Mouse (Mus musculus) left cerebral cortex, adult 11 months (tissue): ENCODE results near the gene Cyp2u1.

Source experiments
- DNase-seq: peaks from one replicate; pipeline ENCODE4 v3.0.0; 2022; ENCODE audit warnings: low spot score

The Cyp2u1 gene

DNA sequence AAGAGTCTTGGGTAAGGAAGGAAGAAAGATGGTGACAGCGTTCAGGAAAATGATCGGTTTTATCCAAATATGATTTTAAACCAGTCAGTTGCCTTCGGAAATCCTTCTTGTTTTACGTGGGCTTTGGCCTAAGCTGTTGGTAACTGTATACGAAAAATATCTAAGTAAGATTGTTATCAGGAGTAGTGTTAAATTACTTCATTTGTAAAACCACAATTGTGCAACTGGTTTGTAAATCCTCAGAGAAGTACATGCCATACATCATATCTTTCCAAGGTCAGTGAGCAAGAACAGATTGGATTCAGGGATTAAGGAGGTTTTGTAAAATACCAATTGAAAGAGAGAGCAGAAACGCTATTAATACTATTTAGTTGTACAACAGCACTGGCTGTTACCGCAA, 3.2 kb upstream of the Cyp2u1 start:
- DNase-seq: no peak

GRCm38 (mm10) chr3:131303320-131303714, 290 bp upstream of the Cyp2u1 start:
- DNase-seq: no peak

- no peak for DNase-seq
Observed at GRCm38 (mm10) chr3:131299908-131300307, 3.1 kb downstream of the Cyp2u1 start.

DNA sequence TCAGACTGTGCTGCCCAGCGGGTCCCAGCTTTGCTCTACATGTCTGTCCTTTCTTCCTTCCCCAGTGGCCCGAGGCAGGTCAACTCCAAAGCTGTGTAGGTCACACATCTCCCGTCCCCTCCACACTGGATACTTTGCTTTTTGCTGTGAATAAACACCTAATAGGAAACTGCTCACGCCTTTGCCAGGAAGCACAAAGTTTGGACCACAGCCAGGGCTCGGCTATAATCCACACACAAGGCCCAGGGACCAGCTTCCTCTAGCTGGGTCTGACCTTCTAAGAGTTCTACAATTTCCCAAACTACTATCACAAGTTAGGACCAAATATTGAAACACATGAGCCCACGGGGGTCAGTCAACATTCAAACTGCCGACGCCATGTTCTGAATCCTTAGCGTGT, 3.9 kb downstream of the Cyp2u1 start:
- no peak for DNase-seq

GRCm38 (mm10) chr3:131296893-131297292, 6.1 kb downstream of the Cyp2u1 start:
- no peak for DNase-seq

GRCm38 (mm10) chr3:131295513-131296200, 7.4 kb downstream of the Cyp2u1 start:
- DNase-seq: no peak

DNA sequence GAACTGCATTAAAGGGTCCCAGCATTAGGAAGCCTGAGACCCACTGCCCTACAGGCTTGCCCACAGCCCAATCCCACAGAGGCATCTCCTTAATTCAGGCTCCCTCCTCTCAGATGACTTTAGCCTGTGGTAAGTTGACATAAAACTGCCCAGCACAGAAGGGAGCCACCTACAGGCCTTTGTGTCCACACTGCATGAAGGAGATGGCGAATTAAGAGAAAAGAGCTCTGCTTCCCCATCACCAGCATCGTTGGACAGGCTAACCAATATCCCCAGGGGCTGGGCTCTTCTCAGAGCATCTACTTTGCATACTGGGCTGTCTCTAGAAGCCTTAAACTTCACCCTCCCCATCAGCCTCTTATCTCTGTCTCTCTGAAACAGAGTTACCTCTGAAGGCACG, 8.5 kb downstream of the Cyp2u1 start:
- DNase-seq: no peak

DNA sequence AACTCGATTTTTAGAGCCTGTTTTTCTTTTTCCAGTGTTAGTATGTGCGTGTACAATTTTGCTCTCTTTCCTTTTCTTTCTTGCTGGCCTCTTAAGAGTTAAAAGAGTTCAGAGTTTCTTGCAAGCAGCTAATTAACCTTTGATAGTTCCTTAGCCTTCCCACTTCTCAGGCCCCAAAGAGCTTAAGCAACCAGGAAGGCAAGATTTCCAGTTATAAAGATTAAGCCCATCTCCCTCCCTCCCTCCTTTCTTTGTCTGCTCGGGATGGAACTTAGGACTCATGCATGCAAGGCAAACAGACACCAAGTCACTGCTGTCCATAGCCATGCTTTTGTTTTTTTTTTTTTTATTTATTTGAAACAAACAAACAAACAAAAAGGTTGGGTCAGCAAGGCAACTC, 10.1 kb downstream of the Cyp2u1 start:
- no peak for DNase-seq

GRCm38 (mm10) chr3:131292349-131292748, 10.7 kb downstream of the Cyp2u1 start:
- no peak for DNase-seq

DNA sequence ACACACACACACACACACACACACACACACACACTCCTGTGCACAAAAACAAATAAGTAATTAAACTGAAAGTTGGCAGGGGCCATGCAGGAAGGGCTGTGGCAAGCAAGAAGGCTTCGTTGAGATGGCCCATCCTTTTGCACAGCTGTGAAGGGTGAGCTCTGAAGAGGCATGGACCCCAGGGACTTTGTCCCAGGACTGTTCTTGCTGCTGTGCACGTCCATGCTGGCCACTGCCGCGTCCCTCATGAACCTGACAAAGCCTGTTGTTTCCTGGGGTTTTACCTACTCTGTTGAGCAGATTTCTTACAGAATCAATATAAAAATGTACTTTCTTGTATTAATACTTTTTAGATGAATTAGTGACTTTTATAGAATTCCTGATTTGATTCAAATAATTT, 11.1 kb downstream of the Cyp2u1 start:
- DNase-seq: no peak

- DNase-seq: no peak
Observed at GRCm38 (mm10) chr3:131274151-131274550, 28.9 kb downstream of the Cyp2u1 start.

DNA sequence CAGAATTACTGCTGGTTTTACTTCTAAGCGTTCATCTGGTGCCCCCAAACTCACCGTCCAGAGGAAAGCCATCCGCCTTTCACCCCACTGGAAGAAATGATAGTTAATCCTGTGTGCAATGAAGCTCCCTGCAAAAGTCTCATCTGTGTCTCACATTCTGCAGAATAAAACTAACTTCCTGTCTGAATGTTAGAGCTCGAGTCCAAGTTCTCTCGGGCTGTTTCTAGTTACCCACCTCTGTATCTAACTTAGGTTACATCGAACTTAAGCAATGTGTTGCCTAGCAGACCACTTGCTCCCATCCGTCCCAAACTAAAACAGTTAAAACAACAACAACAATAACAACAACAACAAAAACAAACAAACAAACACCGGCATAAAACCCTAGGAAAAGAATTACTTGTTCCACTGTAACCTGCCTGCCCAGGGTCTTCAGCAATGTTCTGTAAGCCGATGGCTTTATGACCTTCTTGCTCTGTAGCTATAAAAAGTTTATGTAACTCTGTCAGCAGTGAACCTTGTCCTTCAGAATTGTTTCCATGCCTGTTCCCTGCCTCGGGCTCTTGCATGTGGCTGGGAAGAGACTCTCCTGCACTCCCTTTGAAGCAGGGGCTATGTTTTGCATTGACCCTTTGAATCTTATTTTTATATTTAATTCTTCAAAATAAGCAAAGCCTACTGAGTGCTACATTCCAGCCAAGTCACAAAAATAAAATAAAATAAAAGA, 30.5 kb downstream of the Cyp2u1 start:
- DNase-seq: no peak

DNA sequence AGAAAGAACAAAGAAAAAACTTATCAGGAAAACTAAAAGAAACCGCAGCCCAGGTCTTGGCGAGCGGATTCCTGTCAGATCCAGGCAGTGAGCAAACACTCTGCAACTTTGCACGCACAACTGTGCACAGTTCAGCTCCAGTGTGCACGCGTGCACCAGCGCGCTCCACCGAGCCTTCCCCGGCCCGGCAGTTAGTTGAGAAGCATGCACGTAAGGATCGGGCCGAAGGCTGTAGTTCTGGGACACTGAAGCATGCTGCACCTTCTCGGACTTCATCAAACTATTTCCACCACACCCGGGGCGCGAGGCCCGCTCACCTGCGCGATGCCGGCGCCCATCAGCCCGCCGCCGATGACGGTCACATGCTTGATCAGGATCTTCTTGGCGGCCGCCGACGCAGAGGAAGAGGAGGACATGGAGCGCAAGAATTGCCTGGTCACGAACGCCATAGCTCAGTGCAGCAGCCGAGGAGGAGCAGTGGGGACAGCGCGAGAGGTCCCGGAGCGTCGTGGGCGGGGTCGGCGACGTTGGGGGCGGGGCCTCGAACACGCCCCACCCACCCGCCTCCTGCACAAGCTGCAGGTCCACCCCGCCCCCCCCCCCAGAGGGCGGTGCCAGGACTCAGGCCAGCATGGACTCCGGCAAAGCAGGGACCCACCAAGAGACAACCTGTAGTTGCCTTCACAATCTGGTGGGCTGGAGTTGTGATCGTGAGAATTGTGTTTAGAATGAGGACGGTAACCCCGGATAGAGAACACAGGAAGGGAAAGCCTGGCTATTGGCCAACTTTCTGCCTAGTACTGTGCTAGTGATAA, 31.3 kb downstream of the Cyp2u1 start, which contains the start of gene Hadh:
Gene Hadh, minus strand, starts transcription at position 543 of the 815 bp plus-strand sequence.
- DNase-seq: peak; percentile 79

DNA sequence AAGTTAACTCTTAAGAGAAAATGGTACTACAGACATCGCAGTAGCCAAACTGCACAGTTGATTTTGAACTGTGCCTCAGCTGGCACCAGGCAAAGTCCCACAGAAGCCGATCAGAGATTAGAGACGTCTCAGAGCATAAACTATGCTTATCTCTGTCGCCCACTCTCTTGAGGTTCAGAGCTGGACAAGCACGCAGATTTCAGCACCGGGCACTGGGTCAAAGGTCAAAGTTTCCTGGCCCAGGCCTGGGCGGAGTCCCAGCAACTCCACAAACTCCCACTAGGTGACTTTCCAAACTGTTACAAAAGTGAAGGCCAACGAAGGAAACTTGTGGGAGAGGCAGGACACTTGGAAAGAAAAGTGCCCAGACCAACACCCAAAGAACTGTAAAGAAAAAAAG, 31.9 kb downstream of the Cyp2u1 start:
- no peak for DNase-seq

DNA sequence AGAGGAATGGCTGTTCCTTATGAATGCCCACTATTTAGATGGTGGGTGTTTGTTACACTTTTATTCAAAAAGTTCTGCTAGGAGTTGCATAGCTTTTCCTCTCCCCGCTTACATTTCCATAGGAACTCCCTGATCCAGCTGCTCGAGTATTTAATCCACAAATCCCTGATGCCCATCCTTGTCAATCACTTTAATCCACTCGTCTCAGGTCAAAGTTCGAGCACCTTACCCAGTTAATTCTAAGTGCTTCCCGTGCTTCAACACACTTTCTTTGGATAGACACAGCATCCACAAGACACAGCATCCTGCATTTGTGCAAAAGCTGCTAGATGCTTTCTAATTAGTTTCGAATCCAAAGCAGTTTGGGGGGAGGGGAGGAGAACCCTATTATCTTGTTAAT, 32.6 kb downstream of the Cyp2u1 start:
- DNase-seq: no peak

DNA sequence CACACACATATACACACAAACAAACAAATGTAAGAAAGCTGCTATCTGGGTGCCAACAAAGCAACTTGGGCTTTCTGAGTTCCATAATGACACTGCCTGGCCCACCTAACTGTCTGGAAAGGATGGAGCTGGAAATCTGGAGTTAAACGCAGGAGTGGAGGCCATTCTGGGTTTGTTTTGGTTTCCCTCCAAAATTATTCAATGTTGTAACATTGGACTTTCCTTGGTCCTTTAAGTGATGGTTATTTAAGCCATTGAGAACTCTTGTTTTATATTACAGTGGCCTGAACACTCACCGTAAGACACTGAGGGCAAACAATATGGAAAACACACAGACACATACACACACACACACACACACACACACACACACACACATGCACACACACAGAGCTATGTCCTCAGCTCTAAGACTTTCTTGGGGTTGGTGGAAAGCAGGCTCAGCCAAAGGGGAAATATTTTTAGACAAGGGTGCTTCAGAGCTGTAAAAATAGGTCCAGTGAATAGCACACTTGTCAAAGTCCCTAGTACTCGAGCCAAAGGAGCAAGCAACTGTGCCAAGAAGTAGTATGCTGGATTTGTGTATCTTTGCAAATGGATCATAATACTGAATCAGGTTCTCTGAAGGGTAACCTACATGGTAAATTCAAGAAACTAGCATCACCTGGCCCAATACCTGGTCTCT, 36.5 kb downstream of the Cyp2u1 start:
- no peak for DNase-seq

DNA sequence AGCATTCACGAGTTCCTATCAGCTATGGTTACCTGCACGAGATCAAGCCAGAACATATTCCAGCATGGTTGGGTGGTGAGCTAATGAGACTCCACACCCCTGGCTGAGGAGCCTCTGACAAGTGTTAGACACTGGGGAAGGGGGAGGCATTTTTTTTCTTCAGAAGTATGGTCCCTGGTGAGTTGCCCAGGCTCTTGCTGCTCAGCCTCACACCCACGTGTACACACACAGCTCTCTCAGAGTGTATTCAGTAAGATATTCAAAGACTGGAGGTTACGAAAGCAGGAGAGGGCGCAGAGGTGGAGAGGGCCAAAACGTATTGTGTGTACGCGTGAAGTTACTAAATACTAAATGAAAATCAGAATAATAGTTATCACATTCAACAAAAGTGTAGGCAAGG, 37.5 kb downstream of the Cyp2u1 start:
- DNase-seq: no peak

GRCm38 (mm10) chr3:131263766-131264486, 39.1 kb downstream of the Cyp2u1 start:
- no peak for DNase-seq

DNA sequence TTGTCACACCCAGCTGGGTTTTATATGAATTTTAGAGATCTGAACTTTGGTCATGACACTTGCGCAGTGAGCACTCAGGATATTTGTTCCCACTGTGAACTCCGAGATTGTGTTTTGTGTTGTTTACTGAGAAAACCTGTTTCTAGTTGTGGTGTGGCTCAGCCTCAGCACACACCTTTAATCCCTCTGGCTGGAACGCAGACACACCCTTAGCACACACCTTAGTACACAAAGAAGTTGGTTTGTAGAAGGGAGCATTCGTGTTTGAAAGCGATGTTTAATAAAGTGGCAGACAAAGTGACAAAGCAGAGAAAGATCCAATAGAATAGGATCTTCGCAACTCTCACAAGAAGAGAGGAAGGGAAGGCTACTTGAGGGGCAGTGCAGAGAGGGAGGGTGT, 42.6 kb downstream of the Cyp2u1 start:
- no peak for DNase-seq

DNA sequence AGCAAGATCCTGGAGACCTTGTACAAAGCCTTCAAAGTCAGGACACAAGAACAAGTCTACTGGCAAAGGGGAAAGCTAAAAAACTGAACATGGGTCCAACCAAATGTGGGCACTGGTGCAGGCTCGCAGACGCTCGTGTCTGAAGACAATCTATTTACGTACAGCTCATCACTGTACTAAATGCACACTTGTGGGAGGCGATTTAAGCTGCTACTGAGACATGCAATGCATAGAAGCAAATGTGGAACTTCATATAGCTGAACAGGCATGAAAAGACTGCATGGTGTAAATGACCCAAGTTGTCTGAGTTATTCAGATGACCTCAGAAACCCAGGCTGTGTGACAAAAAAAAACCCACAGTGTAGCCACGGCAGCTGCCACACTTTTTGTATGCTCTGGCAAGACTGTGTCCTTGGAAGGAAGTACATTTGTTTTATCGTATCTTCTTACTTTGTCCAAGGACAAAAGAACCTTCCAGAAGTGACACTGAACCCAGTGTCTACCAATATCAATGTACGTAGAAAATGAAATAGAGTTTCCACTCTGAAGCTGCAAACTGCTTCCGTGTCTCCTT, 43.5 kb downstream of the Cyp2u1 start:
- DNase-seq: no peak

DNA sequence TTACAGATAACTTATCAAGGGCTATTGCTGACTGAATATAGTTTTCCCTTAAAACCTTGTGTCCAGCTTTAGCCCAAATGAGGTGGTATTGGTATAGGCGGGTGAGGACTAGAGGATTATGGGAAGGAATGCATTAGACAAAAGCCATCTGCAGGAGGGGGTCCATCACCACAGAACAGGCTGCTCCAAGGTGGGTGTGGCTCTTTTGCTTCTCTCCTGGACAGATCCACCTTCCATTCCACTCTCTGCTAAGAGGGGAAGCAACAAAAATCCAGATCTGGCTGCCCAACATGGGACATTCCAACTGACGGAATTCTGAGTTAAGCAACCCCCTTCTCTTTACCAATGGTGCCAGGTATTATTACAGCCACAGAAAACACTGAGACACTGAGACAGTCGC, 44.1 kb downstream of the Cyp2u1 start:
- DNase-seq: no peak
